Mouse (Mus musculus): ENCODE measurements around the gene Il6st. TPM values are rescaled to one million over a fixed set of nuclear protein-coding genes. Genes with fewer than 3 reads are reported as not detected.

The Il6st gene
- polyA plus RNA-seq, 1 experiment, result 65.0 TPM

- Histone ChIP-seq H3K4me1 (ENCODE audit: control insufficient read depth, insufficient read depth, low read length) (no peaks in the 10 kb centered on the region), H3K4me3 (ENCODE audit: low read depth, low read length) (no peak overlapping the region), H3K9me3 (replicated peaks; ENCODE audit: control insufficient read depth, insufficient read depth, low read length, poor library complexity, severe bottlenecking) (no peaks in the 10 kb centered on the region), H3K27me3 (ENCODE audit: control insufficient read depth, insufficient read depth, low read length, poor library complexity, severe bottlenecking) (no peaks in the 10 kb centered on the region), H3K9ac (ENCODE audit: low read depth, poor library complexity, severe bottlenecking) (no peak overlapping the region), H3K27ac (ENCODE audit: insufficient read depth, low read length) (no peak overlapping the region), H3K36me3 (ENCODE audit: control insufficient read depth, insufficient read depth, low read length, poor library complexity, severe bottlenecking) (no peaks in the 10 kb centered on the region)
- TF ChIP-seq POLR2A (IDR thresholded peaks at IDR 0.05; ENCODE audit: insufficient read depth, low read length) (no peak), CTCF (IDR thresholded peaks at IDR 0.05; ENCODE audit: low read depth, low read length) (no peak), EP300 (IDR thresholded peaks at IDR 0.05; ENCODE audit: insufficient read depth, low read depth, low read length) (no peak)
Observed at GRCm38 (mm10) chr13:112541223-112541975, 77.5 kb downstream of the Il6st start.

- H3K4me3 ChIP-seq (ENCODE audit: low read depth, low read length), result no peak overlapping the region
- no peaks in the 10 kb centered on the region for H3K4me1 ChIP-seq (ENCODE audit: control insufficient read depth, insufficient read depth, low read length)
- TF ChIP-seq EP300 (IDR thresholded peaks at IDR 0.05; ENCODE audit: insufficient read depth, low read depth, low read length) (no peak), CTCF (IDR thresholded peaks at IDR 0.05; ENCODE audit: low read depth, low read length) (no peak), POLR2A (IDR thresholded peaks at IDR 0.05; ENCODE audit: insufficient read depth, low read length) (no peak)
- no peak overlapping the region for H3K27ac ChIP-seq (ENCODE audit: insufficient read depth, low read length)
- no peak overlapping the region for H3K9ac ChIP-seq (ENCODE audit: low read depth, poor library complexity, severe bottlenecking)
- no peaks in the 10 kb centered on the region for H3K36me3 ChIP-seq (ENCODE audit: control insufficient read depth, insufficient read depth, low read length, poor library complexity, severe bottlenecking)
- no peaks in the 10 kb centered on the region for H3K9me3 ChIP-seq (replicated peaks; ENCODE audit: control insufficient read depth, insufficient read depth, low read length, poor library complexity, severe bottlenecking)
- no peaks in the 10 kb centered on the region for H3K27me3 ChIP-seq (ENCODE audit: control insufficient read depth, insufficient read depth, low read length, poor library complexity, severe bottlenecking)
Observed at GRCm38 (mm10) chr13:112551641-112552548, 88.0 kb downstream of the Il6st start.

GRCm38 (mm10) chr13:112553304-112553703, 89.4 kb downstream of the Il6st start:
- Histone ChIP-seq H3K36me3 (ENCODE audit: control insufficient read depth, insufficient read depth, low read length, poor library complexity, severe bottlenecking) (no peaks in the 10 kb centered on the region), H3K9me3 (replicated peaks; ENCODE audit: control insufficient read depth, insufficient read depth, low read length, poor library complexity, severe bottlenecking) (no peaks in the 10 kb centered on the region), H3K27me3 (ENCODE audit: control insufficient read depth, insufficient read depth, low read length, poor library complexity, severe bottlenecking) (no peaks in the 10 kb centered on the region), H3K4me1 (ENCODE audit: control insufficient read depth, insufficient read depth, low read length) (no peaks in the 10 kb centered on the region), H3K9ac (ENCODE audit: low read depth, poor library complexity, severe bottlenecking) (no peak overlapping the region), H3K4me3 (ENCODE audit: low read depth, low read length) (no peak overlapping the region), H3K27ac (ENCODE audit: insufficient read depth, low read length) (no peak overlapping the region)
- TF ChIP-seq EP300 (IDR thresholded peaks at IDR 0.05; ENCODE audit: insufficient read depth, low read depth, low read length), result no peak
- no peak for TF ChIP-seq POLR2A (IDR thresholded peaks at IDR 0.05; ENCODE audit: insufficient read depth, low read length)
- no peak for TF ChIP-seq CTCF (IDR thresholded peaks at IDR 0.05; ENCODE audit: low read depth, low read length)

GRCm38 (mm10) chr13:112556501-112556900, 92.6 kb downstream of the Il6st start:
- no peaks in the 10 kb centered on the region for H3K9me3 ChIP-seq (replicated peaks; ENCODE audit: control insufficient read depth, insufficient read depth, low read length, poor library complexity, severe bottlenecking)
- H3K27ac ChIP-seq (ENCODE audit: insufficient read depth, low read length), result no peak overlapping the region
- no peak for TF ChIP-seq POLR2A (IDR thresholded peaks at IDR 0.05; ENCODE audit: insufficient read depth, low read length)
- no peak for TF ChIP-seq CTCF (IDR thresholded peaks at IDR 0.05; ENCODE audit: low read depth, low read length)
- no peak for TF ChIP-seq EP300 (IDR thresholded peaks at IDR 0.05; ENCODE audit: insufficient read depth, low read depth, low read length)
- H3K4me1 ChIP-seq (ENCODE audit: control insufficient read depth, insufficient read depth, low read length), result no peaks in the 10 kb centered on the region
- H3K27me3 ChIP-seq (ENCODE audit: control insufficient read depth, insufficient read depth, low read length, poor library complexity, severe bottlenecking), result no peaks in the 10 kb centered on the region
- H3K9ac ChIP-seq (ENCODE audit: low read depth, poor library complexity, severe bottlenecking), result no peak overlapping the region
- H3K4me3 ChIP-seq (ENCODE audit: low read depth, low read length), result no peak overlapping the region
- no peaks in the 10 kb centered on the region for H3K36me3 ChIP-seq (ENCODE audit: control insufficient read depth, insufficient read depth, low read length, poor library complexity, severe bottlenecking)

Other genes with a start within 250 kb of the Il6st start
- not detected in 2 replicates for gene Ankrd55, start 175.6 kb upstream of the Il6st start, polyA plus RNA-seq (2011; ENCODE audit: insufficient read depth, insufficient read length, low read depth, missing spikeins)
- not detected in 2 replicates for gene Il31ra, start 130.3 kb downstream of the Il6st start, polyA plus RNA-seq (2011; ENCODE audit: insufficient read depth, insufficient read length, low read depth, missing spikeins)
- gene Ddx4, start 188.4 kb downstream of the Il6st start, polyA plus RNA-seq (2011; ENCODE audit: insufficient read depth, insufficient read length, low read depth, missing spikeins), result 14.9 and 15.3 TPM in 2 replicates
- gene Slc38a9, start 196.7 kb downstream of the Il6st start, polyA plus RNA-seq (2011; ENCODE audit: insufficient read depth, insufficient read length, low read depth, missing spikeins), result 15.6 and 16.9 TPM in 2 replicates